Mouse (Mus musculus) midbrain, embryonic 10.5 days (tissue): ENCODE measurements at regions not wholly inside any gene's neighbourhood (a gene's known extent, or its start where the extent isn't known, plus 50 kb on each side); places are given as distances from the start of the nearest gene placed in this dataset.

Experiments used
- DNase-seq: peaks from one replicate; pipeline ENCODE4 v3.0.0-alpha.2; 2017; ENCODE audit warnings: low spot score
- H3K27ac ChIP-seq: fragments of 300-500 bp; sonication (generic); replicated peaks from 2 replicates; pipeline ENCODE4 v1.5.1; 2016; ENCODE audit warnings: mild to moderate bottlenecking
- H3K27me3 ChIP-seq: fragments of 300-500 bp; sonication (generic); 2 replicates; pipeline ENCODE4 v1.6.1; 2016; ENCODE audit warnings: low read depth, mild to moderate bottlenecking; ENCODE audit not compliant: poor library complexity, severe bottlenecking
- H3K36me3 ChIP-seq: fragments of 300-500 bp; sonication (generic); 2 replicates; pipeline ENCODE4 v1.6.1; 2016; ENCODE audit warnings: mild to moderate bottlenecking, moderate library complexity
- H3K4me1 ChIP-seq: fragments of 300-500 bp; sonication (generic); 2 replicates; pipeline ENCODE4 v1.6.1; 2016
- H3K4me3 ChIP-seq: fragments of 300-500 bp; sonication (generic); 2 replicates; pipeline ENCODE4 v1.5.1; 2016; ENCODE audit warnings: mild to moderate bottlenecking, moderate library complexity
- H3K9me3 ChIP-seq: fragments of 300-500 bp; sonication (generic); replicated peaks from 2 replicates; pipeline ENCODE4 v1.6.1; 2016; ENCODE audit warnings: mild to moderate bottlenecking
- WGBS: fragments of 180-500 bp; shearing (Covaris S2); methylation state at CpG from one replicate; pipeline ENCODE4 v1.1.7; 2016; 5-methylcytosine and 5-hydroxymethylcytosine counted together

- Histone ChIP-seq H3K4me3 (peak overlapping the region; percentile 42), H3K27me3 (peaks cover 57% of the 10 kb centered on the region), H3K27ac (peak overlapping the region; percentile 80), H3K4me1 (peaks cover 65% of the 10 kb centered on the region), H3K9me3 (no peaks in the 10 kb centered on the region), H3K36me3 (no peaks in the 10 kb centered on the region)
- no peak for DNase-seq
- WGBS, result 19% methylated on average over 8 of the region's 8 CpGs
Observed at GRCm38 (mm10) chr11:105507332-105507971, 50.9 kb upstream of the March10 start.
